Mouse (Mus musculus): ENCODE data around the gene Fgfr2. TPM values are rescaled to one million over a fixed set of nuclear protein-coding genes. Genes with fewer than 3 reads are reported as not detected.

The Fgfr2 gene
- polyA plus RNA-seq, 1 experiment from 2014 or later: 93.4 TPM

DNA sequence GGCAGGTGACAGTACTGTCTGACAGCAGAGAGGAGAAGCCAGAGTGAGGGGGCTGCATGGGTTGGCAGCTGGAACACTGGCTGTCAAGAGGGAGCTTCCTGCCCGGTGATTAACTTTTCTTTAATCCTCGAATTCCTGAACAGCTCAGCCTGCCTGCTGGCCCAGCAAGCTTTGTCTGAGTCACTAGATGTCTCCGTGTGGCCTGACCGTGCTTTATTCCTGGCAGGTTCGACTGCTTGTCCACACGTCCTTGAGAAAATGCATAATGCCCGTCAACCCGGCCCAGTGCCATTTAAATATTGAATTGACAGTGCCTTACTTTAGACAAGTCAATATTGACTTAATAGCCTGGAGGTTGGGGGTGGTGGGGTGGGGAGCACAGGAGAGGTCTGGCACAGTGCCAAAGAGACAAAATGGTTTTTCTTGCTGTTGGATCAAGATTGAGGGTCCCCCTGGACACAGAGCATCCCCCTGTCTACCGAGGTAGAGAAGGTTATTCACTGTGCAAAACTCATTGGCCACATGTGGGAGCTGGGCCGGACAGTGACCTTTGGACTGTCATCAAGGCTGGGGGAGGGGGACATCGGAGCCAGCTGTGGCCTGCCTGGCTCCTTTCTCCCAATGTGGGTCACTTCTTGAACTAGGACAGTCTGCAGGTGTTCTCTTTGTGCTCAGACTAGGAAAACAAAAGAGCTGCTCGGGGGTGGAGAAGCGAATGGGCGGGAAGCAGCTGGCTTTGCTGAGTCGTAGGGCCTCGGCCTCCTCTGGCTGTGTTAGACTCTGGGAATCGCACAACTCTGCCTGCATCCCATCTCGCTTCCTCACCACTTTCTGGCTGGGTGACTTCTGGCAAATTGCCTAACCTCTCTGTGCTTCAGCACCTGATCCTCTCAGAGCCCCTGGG is 2287.9 kb downstream of the Fgfr2 start:
- Histone ChIP-seq H3K4me1 (ENCODE audit: control insufficient read depth, insufficient read depth, low read length) (peaks cover 22% of the 10 kb centered on the region), H3K9me3 (replicated peaks; ENCODE audit: control insufficient read depth, low read length) (no peaks in the 10 kb centered on the region), H3K27ac (ENCODE audit: low read length) (peak overlapping the region; percentile 83), H3K27me3 (ENCODE audit: control insufficient read depth, insufficient read depth, low read length) (no peaks in the 10 kb centered on the region), H3K4me3 (replicated peaks; ENCODE audit: low read length) (no peak overlapping the region), H3K9ac (ENCODE audit: low read length) (0 out of 2 replicates have a peak overlapping the region, but pooled peaks have one; percentile 6), H3K36me3 (ENCODE audit: control insufficient read depth, insufficient read depth, low read length) (no peaks in the 10 kb centered on the region), H3K4me2 (ENCODE audit: low read depth, low read length) (peak overlapping the region; percentile 17; the same call in 1 of the 2 replicates)
- peak; percentile 73 for ATAC-seq (ENCODE audit: insufficient read depth, low FRiP score)
- WGBS: 12% methylated on average over 18 of the region's 18 CpGs

DNA sequence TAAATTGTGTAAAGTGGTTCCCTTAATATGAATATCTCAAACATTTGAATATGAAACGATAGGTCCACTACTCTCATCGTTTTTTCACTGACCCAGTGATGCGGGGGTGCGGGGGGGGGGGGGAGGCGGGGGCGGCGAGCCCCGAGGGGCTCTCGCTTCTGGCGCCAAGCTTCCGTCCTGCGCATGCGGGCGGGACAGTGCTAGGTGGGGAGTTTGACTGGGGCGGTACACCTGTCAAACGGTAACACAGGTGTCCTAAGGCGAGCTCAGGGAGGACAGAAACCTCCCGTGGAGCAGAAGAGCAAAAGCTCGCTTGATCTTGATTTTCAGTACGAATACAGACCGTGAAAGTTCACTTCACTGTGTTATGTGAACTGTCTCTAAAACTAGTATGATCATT is 2288.9 kb downstream of the Fgfr2 start:
- WGBS: 26% methylated on average over 21 of the region's 21 CpGs
- H3K4me2 ChIP-seq (ENCODE audit: low read depth, low read length): peak overlapping the region; percentile 3; the same call in 1 of the 2 replicates
- ATAC-seq (ENCODE audit: insufficient read depth, low FRiP score): peak; percentile 93
- peaks cover 22% of the 10 kb centered on the region for H3K4me1 ChIP-seq (ENCODE audit: control insufficient read depth, insufficient read depth, low read length)
- H3K4me3 ChIP-seq (replicated peaks; ENCODE audit: low read length): no peak overlapping the region
- no peaks in the 10 kb centered on the region for H3K27me3 ChIP-seq (ENCODE audit: control insufficient read depth, insufficient read depth, low read length)
- H3K9ac ChIP-seq (ENCODE audit: low read length): no peak overlapping the region
- peak overlapping the region; percentile 83 for H3K27ac ChIP-seq (ENCODE audit: low read length)
- H3K9me3 ChIP-seq (replicated peaks; ENCODE audit: control insufficient read depth, low read length): no peaks in the 10 kb centered on the region
- H3K36me3 ChIP-seq (ENCODE audit: control insufficient read depth, insufficient read depth, low read length): no peaks in the 10 kb centered on the region

DNA sequence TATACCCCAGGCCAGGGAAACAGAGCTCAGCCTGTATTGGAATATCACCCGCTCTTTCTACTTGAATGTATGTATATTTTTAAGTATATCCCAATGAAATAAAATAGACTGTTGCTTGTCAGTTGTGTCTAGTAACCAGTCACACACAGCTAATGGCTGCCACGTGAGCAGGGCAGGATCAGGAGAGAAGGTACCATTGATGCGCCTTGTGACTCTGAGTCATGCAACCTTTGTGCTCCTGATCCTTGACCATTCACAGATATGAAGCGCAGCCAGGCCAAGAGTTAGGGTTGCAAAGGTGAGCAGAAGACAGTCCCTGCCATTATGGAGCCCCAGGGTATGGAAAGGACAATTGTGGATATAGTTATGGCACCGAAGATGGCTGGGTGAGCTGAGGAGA is 2291.6 kb downstream of the Fgfr2 start:
- Histone ChIP-seq H3K4me1 (ENCODE audit: control insufficient read depth, insufficient read depth, low read length) (peaks cover 15% of the 10 kb centered on the region), H3K27ac (ENCODE audit: low read length) (no peak overlapping the region), H3K4me3 (replicated peaks; ENCODE audit: low read length) (no peak overlapping the region), H3K27me3 (ENCODE audit: control insufficient read depth, insufficient read depth, low read length) (no peaks in the 10 kb centered on the region), H3K9ac (ENCODE audit: low read length) (no peak overlapping the region), H3K9me3 (replicated peaks; ENCODE audit: control insufficient read depth, low read length) (no peaks in the 10 kb centered on the region), H3K36me3 (ENCODE audit: control insufficient read depth, insufficient read depth, low read length) (no peaks in the 10 kb centered on the region), H3K4me2 (ENCODE audit: low read depth, low read length) (no peak overlapping the region)
- WGBS: 93% methylated on average over 5 of the region's 5 CpGs
- no peak for ATAC-seq (ENCODE audit: insufficient read depth, low FRiP score)

DNA sequence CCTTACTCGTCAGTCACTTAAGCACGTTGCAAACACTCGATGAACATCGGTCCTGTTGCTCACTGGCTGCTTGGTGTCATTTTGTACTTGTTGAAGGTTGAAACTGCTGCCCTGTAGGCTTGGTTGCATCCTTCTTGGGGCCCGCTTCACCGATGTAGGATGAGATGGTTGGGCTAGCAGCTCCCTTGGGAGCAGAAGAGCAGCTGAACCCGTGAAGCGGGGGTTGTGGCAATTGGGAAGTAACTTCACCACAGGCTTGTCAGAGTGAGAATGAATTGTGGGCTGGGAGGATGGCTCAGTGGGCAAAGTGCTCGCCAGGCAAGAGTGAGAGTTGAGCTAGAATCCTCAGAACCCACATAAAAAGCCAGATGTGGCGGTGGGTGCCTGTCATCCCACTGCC is 2294.7 kb downstream of the Fgfr2 start:
- 90% methylated on average over 10 of the region's 10 CpGs for WGBS
- Histone ChIP-seq H3K4me1 (ENCODE audit: control insufficient read depth, insufficient read depth, low read length) (no peaks in the 10 kb centered on the region), H3K4me3 (replicated peaks; ENCODE audit: low read length) (no peak overlapping the region), H3K36me3 (ENCODE audit: control insufficient read depth, insufficient read depth, low read length) (no peaks in the 10 kb centered on the region), H3K4me2 (ENCODE audit: low read depth, low read length) (no peak overlapping the region), H3K27ac (ENCODE audit: low read length) (no peak overlapping the region), H3K9me3 (replicated peaks; ENCODE audit: control insufficient read depth, low read length) (no peaks in the 10 kb centered on the region), H3K9ac (ENCODE audit: low read length) (no peak overlapping the region), H3K27me3 (ENCODE audit: control insufficient read depth, insufficient read depth, low read length) (no peaks in the 10 kb centered on the region)
- no peak for ATAC-seq (ENCODE audit: insufficient read depth, low FRiP score)

DNA sequence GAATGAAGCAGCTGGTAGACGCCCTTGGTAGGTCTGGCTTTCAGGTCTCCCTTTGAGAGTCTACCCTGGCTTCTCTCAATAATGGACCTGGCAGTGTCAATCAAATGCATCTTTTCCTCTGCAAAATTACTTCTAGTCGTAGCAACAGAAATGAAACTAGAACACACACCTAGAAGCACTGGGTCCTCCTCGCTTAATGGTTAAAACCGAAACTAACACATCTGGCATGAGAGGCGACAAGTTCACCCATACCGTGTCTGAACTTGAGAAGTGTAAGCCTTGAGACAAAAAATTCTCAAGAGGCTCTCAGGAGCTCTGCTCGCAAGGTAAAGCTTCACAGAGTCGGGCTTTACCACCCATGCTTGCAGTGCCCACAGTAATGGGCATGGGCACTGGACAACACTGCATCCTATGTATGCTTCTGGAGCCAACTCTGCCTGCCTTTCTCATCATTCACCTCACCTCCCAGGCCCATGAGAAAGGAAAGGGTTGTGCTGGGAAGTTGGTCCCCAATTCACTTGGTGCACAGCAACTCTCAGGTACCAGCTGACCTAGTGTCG is 2295.2 kb downstream of the Fgfr2 start:
- no peaks in the 10 kb centered on the region for H3K9me3 ChIP-seq (replicated peaks; ENCODE audit: control insufficient read depth, low read length)
- no peak for ATAC-seq (ENCODE audit: insufficient read depth, low FRiP score)
- H3K27ac ChIP-seq (ENCODE audit: low read length): no peak overlapping the region
- no peaks in the 10 kb centered on the region for H3K4me1 ChIP-seq (ENCODE audit: control insufficient read depth, insufficient read depth, low read length)
- no peak overlapping the region for H3K4me3 ChIP-seq (replicated peaks; ENCODE audit: low read length)
- WGBS: 86% methylated on average over 9 of the region's 9 CpGs
- no peak overlapping the region for H3K9ac ChIP-seq (ENCODE audit: low read length)
- H3K27me3 ChIP-seq (ENCODE audit: control insufficient read depth, insufficient read depth, low read length): no peaks in the 10 kb centered on the region
- no peak overlapping the region for H3K4me2 ChIP-seq (ENCODE audit: low read depth, low read length)
- no peaks in the 10 kb centered on the region for H3K36me3 ChIP-seq (ENCODE audit: control insufficient read depth, insufficient read depth, low read length)

DNA sequence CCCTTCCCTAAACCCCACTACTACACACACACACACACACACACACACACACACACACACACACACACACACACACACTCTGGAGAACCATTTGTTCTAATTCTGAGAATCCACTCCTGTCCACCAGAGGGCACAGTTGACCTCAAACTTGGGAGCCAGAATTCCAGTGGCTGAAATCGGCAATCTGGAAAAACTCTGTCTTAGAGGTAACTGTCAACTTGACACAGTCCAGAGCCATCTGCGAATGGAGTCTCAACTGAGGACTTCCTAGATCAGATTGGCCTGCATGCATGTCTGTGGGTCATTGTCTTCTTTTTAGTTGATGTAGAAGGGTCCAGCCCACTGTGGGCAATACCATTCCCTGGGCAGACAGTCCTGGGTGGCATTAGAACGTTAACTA is 2295.7 kb downstream of the Fgfr2 start:
- no peaks in the 10 kb centered on the region for H3K36me3 ChIP-seq (ENCODE audit: control insufficient read depth, insufficient read depth, low read length)
- no peak overlapping the region for H3K9ac ChIP-seq (ENCODE audit: low read length)
- no peaks in the 10 kb centered on the region for H3K9me3 ChIP-seq (replicated peaks; ENCODE audit: control insufficient read depth, low read length)
- ATAC-seq (ENCODE audit: insufficient read depth, low FRiP score): peak; percentile 54; the same call in 1 of the 2 replicates
- H3K4me3 ChIP-seq (replicated peaks; ENCODE audit: low read length): no peak overlapping the region
- no peaks in the 10 kb centered on the region for H3K27me3 ChIP-seq (ENCODE audit: control insufficient read depth, insufficient read depth, low read length)
- no peak overlapping the region for H3K4me2 ChIP-seq (ENCODE audit: low read depth, low read length)
- no peak overlapping the region for H3K27ac ChIP-seq (ENCODE audit: low read length)
- H3K4me1 ChIP-seq (ENCODE audit: control insufficient read depth, insufficient read depth, low read length): no peaks in the 10 kb centered on the region
- 33% methylated on average over 3 of the region's 3 CpGs for WGBS

DNA sequence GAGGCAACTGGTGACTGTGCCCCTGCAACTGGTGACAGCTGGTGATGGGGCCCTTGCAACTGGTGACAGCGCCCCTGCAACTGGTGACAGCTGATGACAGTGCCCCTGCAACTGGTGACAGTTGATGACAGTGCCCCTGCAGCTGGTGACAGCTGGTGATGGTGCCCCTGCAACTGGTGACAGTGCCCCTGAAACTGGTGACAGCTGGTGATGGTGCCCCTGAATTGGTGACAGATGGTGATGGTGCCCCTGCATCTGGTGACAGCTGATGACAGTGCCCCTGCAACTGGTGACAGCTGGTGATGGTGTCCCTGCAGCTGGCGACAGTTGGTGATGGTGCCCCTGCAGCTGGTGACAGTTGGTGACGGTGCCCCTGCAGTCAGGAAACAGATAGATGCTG is 2296.8 kb downstream of the Fgfr2 start:
- Histone ChIP-seq H3K9ac (ENCODE audit: low read length) (no peak overlapping the region), H3K9me3 (replicated peaks; ENCODE audit: control insufficient read depth, low read length) (no peaks in the 10 kb centered on the region), H3K4me1 (ENCODE audit: control insufficient read depth, insufficient read depth, low read length) (no peaks in the 10 kb centered on the region), H3K4me3 (replicated peaks; ENCODE audit: low read length) (no peak overlapping the region), H3K27ac (ENCODE audit: low read length) (no peak overlapping the region), H3K36me3 (ENCODE audit: control insufficient read depth, insufficient read depth, low read length) (no peaks in the 10 kb centered on the region), H3K4me2 (ENCODE audit: low read depth, low read length) (no peak overlapping the region), H3K27me3 (ENCODE audit: control insufficient read depth, insufficient read depth, low read length) (no peaks in the 10 kb centered on the region)
- ATAC-seq (ENCODE audit: insufficient read depth, low FRiP score): no peak
- WGBS: 79% methylated on average over 3 of the region's 3 CpGs

DNA sequence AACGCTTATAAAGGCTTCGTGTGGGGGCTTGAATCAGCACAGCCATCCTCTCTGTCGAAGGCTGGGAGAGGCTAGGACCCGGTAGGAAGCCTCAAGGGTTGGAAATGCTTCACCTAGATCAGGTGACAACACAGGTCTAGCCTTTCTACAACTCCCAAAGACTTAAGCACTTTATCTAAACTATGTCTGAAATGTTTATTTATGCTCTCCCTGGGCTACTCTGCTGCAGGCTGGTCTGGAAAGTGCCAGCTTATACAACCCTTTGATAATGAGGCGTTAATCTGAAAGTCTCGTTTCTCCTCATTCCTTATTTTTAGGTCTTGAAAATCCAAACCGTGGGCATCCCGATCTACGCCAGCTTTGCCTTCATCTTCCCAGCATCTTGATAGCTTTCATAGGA is 2299.2 kb downstream of the Fgfr2 start:
- no peak overlapping the region for H3K9ac ChIP-seq (ENCODE audit: low read length)
- no peaks in the 10 kb centered on the region for H3K36me3 ChIP-seq (ENCODE audit: control insufficient read depth, insufficient read depth, low read length)
- H3K27ac ChIP-seq (ENCODE audit: low read length): no peak overlapping the region
- WGBS: 32% methylated on average over 9 of the region's 9 CpGs
- no peak overlapping the region for H3K4me3 ChIP-seq (replicated peaks; ENCODE audit: low read length)
- H3K9me3 ChIP-seq (replicated peaks; ENCODE audit: control insufficient read depth, low read length): no peaks in the 10 kb centered on the region
- H3K4me2 ChIP-seq (ENCODE audit: low read depth, low read length): no peak overlapping the region
- no peaks in the 10 kb centered on the region; the same call in 1 of the 2 replicates for H3K4me1 ChIP-seq (ENCODE audit: control insufficient read depth, insufficient read depth, low read length)
- ATAC-seq (ENCODE audit: insufficient read depth, low FRiP score): no peak
- no peaks in the 10 kb centered on the region for H3K27me3 ChIP-seq (ENCODE audit: control insufficient read depth, insufficient read depth, low read length)

DNA sequence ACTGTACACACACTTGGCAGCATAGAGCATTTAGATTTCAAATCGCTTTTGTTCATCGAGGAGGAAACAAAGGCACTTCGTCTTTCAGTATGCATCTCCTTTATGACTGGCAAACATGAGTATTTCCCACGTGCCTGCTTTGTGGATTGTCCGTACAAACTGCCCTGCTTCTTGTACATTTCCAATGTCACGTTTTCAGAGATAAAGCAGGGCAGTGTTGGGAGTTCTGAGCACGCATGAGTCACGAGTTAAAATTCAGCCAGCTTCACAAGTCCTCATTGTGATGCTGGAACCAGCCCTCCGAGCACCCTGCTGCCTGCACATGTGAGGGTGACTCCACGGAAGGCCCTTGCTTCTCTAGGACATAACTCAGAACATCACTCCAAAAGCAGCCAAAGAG is 2303.5 kb downstream of the Fgfr2 start:
- Histone ChIP-seq H3K4me2 (ENCODE audit: low read depth, low read length) (no peak overlapping the region), H3K36me3 (ENCODE audit: control insufficient read depth, insufficient read depth, low read length) (no peaks in the 10 kb centered on the region), H3K4me3 (replicated peaks; ENCODE audit: low read length) (no peak overlapping the region), H3K9ac (ENCODE audit: low read length) (no peak overlapping the region), H3K4me1 (ENCODE audit: control insufficient read depth, insufficient read depth, low read length) (no peaks in the 10 kb centered on the region; the same call in 1 of the 2 replicates), H3K9me3 (replicated peaks; ENCODE audit: control insufficient read depth, low read length) (no peaks in the 10 kb centered on the region), H3K27me3 (ENCODE audit: control insufficient read depth, insufficient read depth, low read length) (no peaks in the 10 kb centered on the region), H3K27ac (ENCODE audit: low read length) (peak overlapping the region; percentile 79)
- WGBS: 44% methylated on average over 10 of the region's 10 CpGs
- peak; percentile 86 for ATAC-seq (ENCODE audit: insufficient read depth, low FRiP score)

Data from stomach, embryonic 16.5 days (tissue).